Mouse (Mus musculus): ENCODE measurements around the gene 1110008L16Rik. TPM values are rescaled to one million over a fixed set of nuclear protein-coding genes. Genes with fewer than 3 reads are reported as not detected.

The 1110008L16Rik gene
- polyA plus RNA-seq, 1 experiment from 2014 or later, result 23.0 TPM

- H3K9me3 ChIP-seq (ENCODE audit: control insufficient read depth, low read length), result no peaks in the 10 kb centered on the region
- no peak overlapping the region for H3K4me3 ChIP-seq (ENCODE audit: low read depth, low read length)
- H3K4me2 ChIP-seq (ENCODE audit: low read length), result no peak overlapping the region
- H3K36me3 ChIP-seq (ENCODE audit: control insufficient read depth, insufficient read depth, low read length), result no peaks in the 10 kb centered on the region
- no peak for ATAC-seq (replicated peaks; ENCODE audit: low FRiP score, low TSS enrichment, low read depth)
- no peak overlapping the region for H3K9ac ChIP-seq (ENCODE audit: low read length)
- no peaks in the 10 kb centered on the region for H3K27me3 ChIP-seq (replicated peaks; ENCODE audit: control insufficient read depth, insufficient read depth, low read length)
- H3K27ac ChIP-seq (ENCODE audit: low read depth), result no peak overlapping the region
- 45% methylated on average over 6 of the region's 6 CpGs for WGBS
- DNase-seq (ENCODE audit: low spot score), result no peak
- H3K4me1 ChIP-seq (replicated peaks; ENCODE audit: control insufficient read depth, insufficient read depth, low read length), result no peaks in the 10 kb centered on the region
Measured at GRCm38 (mm10) chr12:55353423-55353822, 54.0 kb downstream of the 1110008L16Rik start.

- Histone ChIP-seq H3K27ac (ENCODE audit: low read depth) (no peak overlapping the region), H3K4me1 (replicated peaks; ENCODE audit: control insufficient read depth, insufficient read depth, low read length) (no peaks in the 10 kb centered on the region), H3K27me3 (replicated peaks; ENCODE audit: control insufficient read depth, insufficient read depth, low read length) (no peaks in the 10 kb centered on the region), H3K4me2 (ENCODE audit: low read length) (no peak overlapping the region), H3K4me3 (ENCODE audit: low read depth, low read length) (no peak overlapping the region), H3K9me3 (ENCODE audit: control insufficient read depth, low read length) (no peaks in the 10 kb centered on the region), H3K9ac (ENCODE audit: low read length) (no peak overlapping the region), H3K36me3 (ENCODE audit: control insufficient read depth, insufficient read depth, low read length) (no peaks in the 10 kb centered on the region)
- 62% methylated on average over 4 of the region's 4 CpGs for WGBS
- ATAC-seq (replicated peaks; ENCODE audit: low FRiP score, low TSS enrichment, low read depth), result no peak
- DNase-seq (ENCODE audit: low spot score), result no peak
Measured at GRCm38 (mm10) chr12:55354904-55355303, 55.5 kb downstream of the 1110008L16Rik start.

- no peak overlapping the region for H3K27ac ChIP-seq (ENCODE audit: low read depth)
- H3K9ac ChIP-seq (ENCODE audit: low read length), result no peak overlapping the region
- H3K4me3 ChIP-seq (ENCODE audit: low read depth, low read length), result no peak overlapping the region
- no peaks in the 10 kb centered on the region for H3K4me1 ChIP-seq (replicated peaks; ENCODE audit: control insufficient read depth, insufficient read depth, low read length)
- no peaks in the 10 kb centered on the region for H3K9me3 ChIP-seq (ENCODE audit: control insufficient read depth, low read length)
- H3K36me3 ChIP-seq (ENCODE audit: control insufficient read depth, insufficient read depth, low read length), result no peaks in the 10 kb centered on the region
- WGBS, result 56% methylated on average over 1 of the region's 1 CpGs
- DNase-seq (ENCODE audit: low spot score) (no peak), ATAC-seq (replicated peaks; ENCODE audit: low FRiP score, low TSS enrichment, low read depth) (no peak)
- no peak overlapping the region for H3K4me2 ChIP-seq (ENCODE audit: low read length)
- no peaks in the 10 kb centered on the region for H3K27me3 ChIP-seq (replicated peaks; ENCODE audit: control insufficient read depth, insufficient read depth, low read length)
Measured at GRCm38 (mm10) chr12:55357303-55357702, 57.9 kb downstream of the 1110008L16Rik start.

GRCm38 (mm10) chr12:55360929-55361328 is 61.6 kb downstream of the 1110008L16Rik start:
- Histone ChIP-seq H3K4me3 (ENCODE audit: low read depth, low read length) (no peak overlapping the region), H3K4me2 (ENCODE audit: low read length) (no peak overlapping the region)
- no peak for ATAC-seq (replicated peaks; ENCODE audit: low FRiP score, low TSS enrichment, low read depth)

GRCm38 (mm10) chr12:55365083-55365482 is 65.7 kb downstream of the 1110008L16Rik start:
- Histone ChIP-seq H3K9ac (ENCODE audit: low read length) (no peak overlapping the region), H3K4me2 (ENCODE audit: low read length) (no peak overlapping the region), H3K36me3 (ENCODE audit: control insufficient read depth, insufficient read depth, low read length) (no peaks in the 10 kb centered on the region), H3K27me3 (replicated peaks; ENCODE audit: control insufficient read depth, insufficient read depth, low read length) (no peaks in the 10 kb centered on the region), H3K4me3 (ENCODE audit: low read depth, low read length) (no peak overlapping the region), H3K27ac (ENCODE audit: low read depth) (no peak overlapping the region), H3K4me1 (replicated peaks; ENCODE audit: control insufficient read depth, insufficient read depth, low read length) (no peaks in the 10 kb centered on the region), H3K9me3 (ENCODE audit: control insufficient read depth, low read length) (no peaks in the 10 kb centered on the region)
- no peak for DNase-seq (ENCODE audit: low spot score)
- no peak for ATAC-seq (replicated peaks; ENCODE audit: low FRiP score, low TSS enrichment, low read depth)
- 72% methylated on average over 2 of the region's 2 CpGs for WGBS

More at GRCm38 (mm10) chr12:55360929-55361328, 61.6 kb downstream of the 1110008L16Rik start:
- no peaks in the 10 kb centered on the region for H3K27me3 ChIP-seq (replicated peaks; ENCODE audit: control insufficient read depth, insufficient read depth, low read length)
- H3K4me1 ChIP-seq (replicated peaks; ENCODE audit: control insufficient read depth, insufficient read depth, low read length), result no peaks in the 10 kb centered on the region
- H3K27ac ChIP-seq (ENCODE audit: low read depth), result no peak overlapping the region
- no peak for DNase-seq (ENCODE audit: low spot score)
- 86% methylated on average over 5 of the region's 5 CpGs for whole genome bisulfite sequencing
- no peaks in the 10 kb centered on the region for H3K9me3 ChIP-seq (ENCODE audit: control insufficient read depth, low read length)
- H3K9ac ChIP-seq (ENCODE audit: low read length), result no peak overlapping the region
- H3K36me3 ChIP-seq (ENCODE audit: control insufficient read depth, insufficient read depth, low read length), result no peaks in the 10 kb centered on the region

- Histone ChIP-seq H3K36me3 (ENCODE audit: control insufficient read depth, insufficient read depth, low read length) (no peaks in the 10 kb centered on the region), H3K9ac (ENCODE audit: low read length) (no peak overlapping the region), H3K27ac (ENCODE audit: low read depth) (no peak overlapping the region), H3K9me3 (ENCODE audit: control insufficient read depth, low read length) (no peaks in the 10 kb centered on the region), H3K4me2 (ENCODE audit: low read length) (no peak overlapping the region), H3K4me3 (ENCODE audit: low read depth, low read length) (no peak overlapping the region), H3K27me3 (replicated peaks; ENCODE audit: control insufficient read depth, insufficient read depth, low read length) (no peaks in the 10 kb centered on the region), H3K4me1 (replicated peaks; ENCODE audit: control insufficient read depth, insufficient read depth, low read length) (no peaks in the 10 kb centered on the region)
- ATAC-seq (replicated peaks; ENCODE audit: low FRiP score, low TSS enrichment, low read depth), result no peak
- no peak for DNase-seq (ENCODE audit: low spot score)
- 84% methylated on average over 3 of the region's 3 CpGs for WGBS
Measured at GRCm38 (mm10) chr12:55372424-55373055, 73.2 kb downstream of the 1110008L16Rik start.

GRCm38 (mm10) chr12:55376956-55377609 is 77.7 kb downstream of the 1110008L16Rik start:
- Histone ChIP-seq H3K4me1 (replicated peaks; ENCODE audit: control insufficient read depth, insufficient read depth, low read length) (no peaks in the 10 kb centered on the region), H3K27me3 (replicated peaks; ENCODE audit: control insufficient read depth, insufficient read depth, low read length) (no peaks in the 10 kb centered on the region), H3K9ac (ENCODE audit: low read length) (no peak overlapping the region), H3K36me3 (ENCODE audit: control insufficient read depth, insufficient read depth, low read length) (peaks cover 13% of the 10 kb centered on the region), H3K4me3 (ENCODE audit: low read depth, low read length) (no peak overlapping the region), H3K27ac (ENCODE audit: low read depth) (0 out of 2 replicates have a peak overlapping the region, but pooled peaks have one; percentile 2), H3K9me3 (ENCODE audit: control insufficient read depth, low read length) (no peaks in the 10 kb centered on the region), H3K4me2 (ENCODE audit: low read length) (no peak overlapping the region)
- 80% methylated on average over 16 of the region's 16 CpGs for WGBS
- DNase-seq (ENCODE audit: low spot score) (no peak), ATAC-seq (replicated peaks; ENCODE audit: low FRiP score, low TSS enrichment, low read depth) (no peak)

- H3K4me3 ChIP-seq (ENCODE audit: low read depth, low read length), result no peak overlapping the region
- 69% methylated on average over 6 of the region's 6 CpGs for WGBS
Measured at GRCm38 (mm10) chr12:55377610-55377980, 78.2 kb downstream of the 1110008L16Rik start.

More at GRCm38 (mm10) chr12:55377610-55377980, 78.2 kb downstream of the 1110008L16Rik start:
- Histone ChIP-seq H3K4me1 (replicated peaks; ENCODE audit: control insufficient read depth, insufficient read depth, low read length) (no peaks in the 10 kb centered on the region), H3K9me3 (ENCODE audit: control insufficient read depth, low read length) (no peaks in the 10 kb centered on the region), H3K9ac (ENCODE audit: low read length) (no peak overlapping the region), H3K4me2 (ENCODE audit: low read length) (no peak overlapping the region), H3K27ac (ENCODE audit: low read depth) (no peak overlapping the region), H3K27me3 (replicated peaks; ENCODE audit: control insufficient read depth, insufficient read depth, low read length) (no peaks in the 10 kb centered on the region), H3K36me3 (ENCODE audit: control insufficient read depth, insufficient read depth, low read length) (peaks cover 14% of the 10 kb centered on the region)
- DNase-seq (ENCODE audit: low spot score) (no peak), ATAC-seq (replicated peaks; ENCODE audit: low FRiP score, low TSS enrichment, low read depth) (no peak)

Measured in intestine, embryonic 14.5 days (tissue).